15 mouse cellular contexts compared by ENCODE assay signal in genomic region chr1:185940511-185940910, GRCm38 (mm10).
"Had no signal": no experiment of that assay in that cellular context is flagged by ENCODE, and none has a peak within 500 bp of the region (broad histone marks: within the 10 kb centered on the region; RNA-seq: fewer than 3 reads in every experiment).

No protein-coding gene starts in this region.

- DNase-seq: retina, postnatal 1 day; right cerebral cortex, adult 18-20 months; right cerebral cortex, postnatal 14 days; right cerebral cortex, postnatal 25 days; right cerebral cortex, postnatal 4 days; spleen, adult 18-20 months; thymus, adult 18-20 months; thymus, adult 2 months; thymus, postnatal 14 days; thymus, postnatal 25 days; thymus, postnatal 36 days; thymus, postnatal 4 days had no signal

- H3K4me2 ChIP-seq: neural tube, embryonic 15.5 days; stomach, embryonic 15.5 days had no signal

- H3K36me3 ChIP-seq: neural tube, embryonic 15.5 days; stomach, embryonic 15.5 days had no signal

- H3K9me3 ChIP-seq: neural tube, embryonic 15.5 days; stomach, embryonic 15.5 days had no signal

- H3K9ac ChIP-seq: neural tube, embryonic 15.5 days; stomach, embryonic 15.5 days had no signal

- H3K27me3 ChIP-seq: neural tube, embryonic 15.5 days; stomach, embryonic 15.5 days had no signal

- H3K27ac ChIP-seq: neural tube, embryonic 15.5 days; stomach, embryonic 15.5 days; stomach, postnatal 0 days had no signal

- H3K4me1 ChIP-seq: neural tube, embryonic 15.5 days; stomach, embryonic 15.5 days had no signal

- H3K4me3 ChIP-seq: neural tube, embryonic 15.5 days; stomach, embryonic 15.5 days had no signal
